Mouse (Mus musculus): ENCODE data around the gene Sacm1l.

GRCm38 (mm10) chr9:123640106-123640505 is 110.5 kb downstream of the Sacm1l start:
- TF ChIP-seq EP300 (IDR thresholded peaks at IDR 0.05; ENCODE audit: low read depth) (no peak), CTCF (IDR thresholded peaks at IDR 0.05; ENCODE audit: low read depth) (no peak)
